Mouse (Mus musculus) inflammation-experienced regulatory T-cells, adult 16 weeks (primary cell): ENCODE data around the gene Cldn1. TPM values are rescaled to one million over a fixed set of nuclear protein-coding genes. Genes with fewer than 3 reads are reported as not detected.

Experiments
- polyA plus RNA-seq: library from polyadenylated mRNA; unstranded; fragments of 100-300 nt; shearing (Covaris generic); gene quantifications from one replicate; pipeline ENCODE4 v1.2.1, GENCODE M21; 2017

Cldn1 gene
- not detected for polyA plus RNA-seq

DNA sequence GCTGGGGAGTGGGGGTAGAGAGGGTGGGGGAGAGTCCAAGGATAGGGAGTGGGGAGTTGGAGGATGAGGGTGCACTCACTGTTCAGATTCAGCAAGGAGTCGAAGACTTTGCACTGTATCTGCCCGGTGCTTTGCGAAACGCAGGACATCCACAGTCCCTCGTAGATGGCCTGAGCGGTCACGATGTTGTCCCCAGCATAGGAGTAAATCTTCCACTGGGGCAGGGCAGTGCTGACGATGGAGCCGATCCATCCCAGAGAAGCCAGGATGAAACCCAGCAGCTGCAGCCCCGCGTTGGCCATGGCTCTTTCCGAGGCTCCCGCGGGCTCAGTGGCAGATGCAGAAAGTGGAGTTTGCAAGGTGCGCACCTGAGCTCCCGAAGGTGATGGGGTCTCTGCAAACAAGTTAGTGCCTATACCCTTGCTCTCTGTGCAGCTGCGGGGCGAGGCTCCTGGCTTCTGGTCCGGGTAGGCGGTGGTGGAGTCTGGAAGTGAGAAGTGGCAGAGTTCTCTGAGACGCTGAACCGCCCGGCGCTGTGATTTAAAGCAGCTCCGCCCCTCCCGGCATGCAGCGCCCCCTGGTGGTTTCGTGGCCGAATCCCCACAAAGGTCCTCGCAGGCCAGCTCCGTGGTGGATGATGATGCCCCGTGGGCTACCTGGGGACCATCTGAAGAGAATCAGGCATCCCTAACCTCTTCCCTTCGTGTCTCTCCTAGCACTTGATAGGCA lies at the start of gene Cldn1:
Cldn1 (minus strand) TSS at position 517 of the 729 bp plus-strand sequence.

Other genes with a start within 250 kb of the Cldn1 start
- gene Cldn16, start 91.3 kb upstream of the Cldn1 start, polyA plus RNA-seq: not detected
- not detected for gene Tmem207, start 154.9 kb upstream of the Cldn1 start, polyA plus RNA-seq
- gene Il1rap, start 209.9 kb upstream of the Cldn1 start, polyA plus RNA-seq: 19.0 TPM